Mouse (Mus musculus) erythroblast, embryonic 14.5 days (primary cell): Measurements from ENCODE around the gene 5330417H12Rik.

ENCODE experiments used
- GATA1 ChIP-seq: IDR thresholded peaks from 2 replicates; pipeline ENCODE4 v1.6.1; 2012; ENCODE audit warnings: low read length, inconsistent platforms, mixed read lengths
- TAL1 ChIP-seq: IDR thresholded peaks from 3 replicates; pipeline ENCODE4 v1.6.1; 2012; ENCODE audit warnings: low read length, inconsistent platforms, mixed read lengths

GRCm38 (mm10) chr7:107637398-107637797 lies 12.4 kb upstream of the 5330417H12Rik start:
- TF ChIP-seq GATA1 (no peak), TAL1 (no peak)
